Mouse (Mus musculus): Measurements from ENCODE around the gene Pdcd2. TPM values are rescaled to one million over a fixed set of nuclear protein-coding genes. Genes with fewer than 3 reads are reported as not detected.
A peak's percentile ranks its signal among the peaks of the same experiment; 100 is the strongest.
"Not testable (repeated sequence)": the region's sequence is repeated elsewhere in the genome, so short reads cannot be mapped to it uniquely, and the experiment has no call there.

Pdcd2 gene
- 10 to 100 TPM; 14.5 to 16.9 TPM for total RNA-seq (2021)
- long read RNA-seq, experiment 1, transcript Pdcd2-201 (6 exons, 1,120 nt) = major isoform, 11 of 14 reads
- long read RNA-seq, experiment 1, partial matches to known transcripts = 2 of 14 reads
- long read RNA-seq, experiment 1, other reads (novel, unspliced or antisense) = 1 of 14 reads
- long read RNA-seq, experiment 2, transcript Pdcd2-201 (6 exons, 1,120 nt) = major isoform, 7 of 10 reads
- long read RNA-seq, experiment 2, partial matches to known transcripts = 1 of 10 reads
- long read RNA-seq, experiment 2, other reads (novel, unspliced or antisense) = 2 of 10 reads

DNA sequence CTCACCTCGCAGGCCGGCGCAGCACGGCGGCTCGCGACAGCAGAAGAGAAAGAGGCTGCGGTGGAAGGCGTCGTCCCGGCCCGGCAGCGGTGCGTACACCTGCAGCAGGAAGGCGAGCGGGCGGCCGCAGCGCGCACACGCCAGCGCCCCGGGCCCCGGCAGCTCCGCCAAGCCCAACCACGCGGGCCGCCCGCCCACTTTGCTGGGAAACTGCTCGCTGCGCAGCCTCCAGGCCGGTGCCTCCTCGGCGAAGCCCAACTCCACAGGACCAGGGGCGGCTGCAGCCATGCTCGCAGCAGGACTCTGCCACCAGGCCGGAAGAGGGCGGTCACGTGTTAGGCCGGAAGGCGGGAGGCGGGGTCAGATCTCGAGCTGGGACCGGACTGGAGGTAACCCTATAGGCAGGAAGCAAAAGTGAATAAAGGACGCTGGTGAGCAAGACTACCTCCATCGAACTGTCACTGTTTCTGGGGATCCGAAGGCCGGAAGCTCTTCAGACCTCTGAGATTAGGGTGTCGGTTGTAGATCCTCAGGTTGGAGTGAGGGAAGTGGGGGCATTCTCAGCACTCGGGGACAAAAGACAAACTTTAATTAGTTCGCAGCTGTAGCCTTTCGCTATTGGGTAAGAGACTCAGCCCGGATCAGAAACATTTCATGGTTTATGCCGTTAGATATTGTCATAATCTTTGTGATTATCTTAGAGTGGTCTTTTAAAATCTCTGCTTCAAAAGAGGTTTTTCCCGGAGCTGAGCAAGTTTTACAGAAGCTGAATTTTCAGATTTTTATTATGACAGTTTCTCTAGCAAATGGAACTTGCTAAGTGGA is at the start of gene Pdcd2:
TSS of gene Pdcd2 (minus strand) at position 316 of the 825 bp plus-strand sequence.
- DNase-seq = peak; percentile 93

DNA sequence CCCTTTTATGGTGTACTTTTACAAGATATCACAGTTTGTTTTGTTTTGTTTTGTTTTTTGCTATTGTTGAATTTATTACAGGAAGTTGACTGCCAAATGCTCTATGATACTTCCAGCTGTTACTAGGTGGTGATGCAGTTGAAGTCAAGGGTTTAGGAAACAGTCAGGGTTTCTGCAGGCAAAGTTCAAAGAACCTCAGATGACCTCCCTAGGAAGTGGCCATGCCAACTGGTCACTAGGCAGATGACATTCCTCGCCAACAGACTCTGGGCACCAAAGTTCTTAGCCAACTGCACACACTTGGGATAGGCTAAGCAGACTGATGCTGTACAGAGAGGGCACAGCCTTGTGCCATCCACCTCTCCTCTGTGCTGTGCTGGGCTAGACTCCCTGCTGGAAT is 48.0 kb upstream of the Pdcd2 start:
- DNase-seq = peak; percentile 8

DNA sequence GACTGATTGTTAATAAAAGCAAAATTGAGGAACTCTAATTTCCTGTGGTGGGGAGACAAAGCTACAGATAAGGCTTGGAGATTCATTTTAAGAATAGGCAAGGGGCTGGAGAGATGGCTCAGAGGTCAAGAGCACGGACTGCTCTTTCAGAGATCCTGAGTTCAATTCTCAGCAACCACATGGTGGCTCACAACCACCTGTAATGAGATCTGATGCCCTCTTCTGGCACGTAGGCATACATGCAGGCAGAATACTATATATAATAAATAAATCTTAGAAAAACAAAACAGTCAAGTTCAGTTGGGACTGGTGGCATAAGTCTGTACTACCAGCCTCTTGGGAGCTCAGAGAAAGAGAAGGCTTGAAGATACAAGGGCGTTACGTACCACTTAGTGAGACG is 39.8 kb upstream of the Pdcd2 start:
- DNase-seq = no peak

DNA sequence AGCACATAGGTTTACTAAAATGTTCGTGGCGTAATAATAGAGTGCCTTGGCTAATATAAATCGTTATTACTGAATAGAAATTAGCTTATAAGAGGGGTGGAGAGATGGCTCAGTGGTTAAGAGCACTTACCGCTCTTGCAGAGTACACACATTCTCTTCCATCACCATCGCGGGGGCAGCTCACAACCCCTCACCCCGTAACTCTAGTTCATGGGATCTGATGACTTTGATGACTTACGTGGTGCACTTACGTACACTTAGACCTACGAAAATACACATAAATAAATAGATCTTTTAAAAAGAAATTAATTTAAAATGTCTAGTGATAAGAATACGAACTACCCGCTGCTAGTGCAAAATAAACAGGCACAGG is 37.8 kb upstream of the Pdcd2 start:
- no peak for DNase-seq

DNA sequence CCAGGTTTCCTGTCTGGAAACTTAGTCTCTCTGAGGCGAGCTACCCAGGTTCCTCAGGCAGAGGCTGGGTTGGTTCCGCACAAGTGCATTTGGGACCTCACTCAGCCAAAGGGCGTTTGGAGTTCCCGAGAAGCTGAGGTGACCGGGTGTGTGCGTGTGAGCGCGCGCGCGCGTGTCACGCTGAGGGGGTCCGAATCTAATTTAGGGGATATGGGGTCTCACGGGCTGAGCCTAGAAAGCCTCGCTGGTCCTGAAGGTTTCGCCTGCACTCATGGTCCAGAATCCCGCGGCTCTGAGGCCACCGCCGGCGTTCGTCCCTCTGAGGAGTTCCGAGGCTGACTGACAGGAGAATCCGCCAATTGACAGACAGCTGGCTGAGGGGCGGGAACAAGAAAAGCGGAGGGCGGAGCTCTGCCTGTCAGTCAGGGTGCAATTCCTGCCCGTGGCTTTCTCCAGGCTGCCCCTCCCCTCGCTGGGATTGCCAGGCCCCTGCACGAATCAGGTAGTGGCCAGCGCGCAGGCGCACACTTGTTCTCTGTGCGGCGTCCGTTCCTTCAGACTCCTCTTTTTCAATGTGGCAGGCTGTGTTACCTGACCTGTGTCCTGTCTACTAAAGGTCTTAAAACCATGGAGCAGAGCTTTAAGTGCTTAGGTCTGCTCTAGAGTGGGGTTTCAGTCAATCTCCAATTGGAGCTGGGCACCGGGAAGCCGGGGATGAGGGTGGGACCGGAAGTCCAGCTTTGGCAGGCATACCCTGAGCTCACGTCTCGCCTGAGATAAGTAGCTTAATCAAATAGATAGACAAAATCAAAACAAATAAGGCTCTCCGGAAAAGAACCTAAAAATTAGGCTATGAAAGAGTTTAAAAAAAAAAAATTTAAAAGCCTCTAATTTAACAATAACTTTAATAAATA is 37.2 kb upstream of the Pdcd2 start, which contains the start of gene Prdm9:
TSS of gene Prdm9 (minus strand) at position 341 of the 914 bp plus-strand sequence.
- peak; percentile 99 for DNase-seq

DNA sequence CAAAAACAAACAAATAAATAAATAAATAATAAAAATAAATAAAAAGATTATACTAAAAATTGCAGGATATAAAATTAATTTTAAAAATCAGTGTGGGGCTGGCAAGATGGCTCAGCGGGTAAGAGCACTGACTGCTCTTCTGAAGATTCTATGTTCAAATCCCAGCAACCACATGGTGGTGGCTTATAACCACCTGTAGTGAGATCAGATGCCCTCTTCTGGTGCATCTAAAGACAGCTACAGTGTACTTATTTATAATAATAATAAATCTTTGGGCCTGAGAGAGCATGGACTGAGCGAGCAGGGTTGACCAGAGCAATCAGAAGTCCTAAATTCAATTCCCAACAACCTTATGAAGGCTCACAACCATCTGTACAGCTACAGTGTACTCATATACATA is 32.8 kb upstream of the Pdcd2 start:
- DNase-seq = no peak

DNA sequence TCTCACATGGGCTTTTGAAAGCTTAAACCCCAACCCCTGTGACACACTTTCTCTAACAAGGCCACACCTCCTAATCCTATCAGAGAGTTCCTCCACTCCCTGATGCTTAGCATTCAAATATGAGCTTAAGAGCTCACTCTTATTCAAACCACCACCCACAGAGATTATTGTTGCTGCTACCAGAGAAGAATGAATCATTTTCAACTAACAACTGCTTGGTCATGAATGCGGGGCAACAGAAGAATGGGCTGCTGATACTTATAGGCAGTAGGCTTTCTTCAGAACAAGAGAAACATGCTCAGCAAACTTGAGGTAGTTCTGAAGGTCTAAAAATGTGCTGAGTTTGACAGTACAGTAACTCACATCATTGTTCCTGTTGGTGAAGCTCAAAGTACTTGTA is 22.6 kb upstream of the Pdcd2 start:
- DNase-seq = no peak

DNA sequence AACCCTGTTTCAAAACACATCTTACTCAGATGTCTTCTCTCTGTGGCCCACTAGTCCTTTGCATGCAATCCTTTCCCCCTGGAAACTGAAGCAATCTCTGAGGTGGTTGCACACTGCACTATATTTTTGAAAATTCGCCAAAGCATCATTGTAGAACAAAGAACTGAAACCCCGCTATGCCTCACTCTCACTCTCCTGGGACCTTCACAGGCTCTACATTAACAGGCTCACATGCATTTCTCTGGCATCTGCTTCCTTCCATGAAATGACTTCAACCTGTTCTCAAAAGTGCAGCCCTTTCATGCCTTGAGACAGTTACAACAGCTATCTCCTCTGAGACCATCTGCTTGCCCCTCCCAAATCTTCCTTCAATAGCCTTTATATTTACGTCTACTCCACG is 19.3 kb upstream of the Pdcd2 start:
- DNase-seq = no peak

DNA sequence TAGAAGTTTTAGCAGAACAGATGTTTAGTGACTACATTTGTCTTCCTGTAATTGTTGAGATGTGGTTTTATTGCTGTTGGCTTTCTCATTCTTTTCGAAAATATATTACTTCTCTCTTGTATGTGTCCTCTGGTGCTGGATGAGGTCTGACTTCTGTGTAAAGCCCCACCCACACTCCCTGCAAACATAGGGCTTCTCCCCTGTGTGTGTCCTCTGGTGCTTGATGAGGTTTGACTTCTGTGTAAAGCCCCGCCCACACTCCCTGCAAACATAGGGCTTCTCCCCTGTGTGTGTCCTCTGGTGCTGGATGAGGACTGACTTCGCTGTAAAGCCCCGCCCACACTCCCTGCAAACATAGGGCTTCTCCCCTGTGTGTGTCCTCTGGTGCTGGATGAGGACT is 16.8 kb upstream of the Pdcd2 start:
- not testable (repeated sequence) for DNase-seq

DNA sequence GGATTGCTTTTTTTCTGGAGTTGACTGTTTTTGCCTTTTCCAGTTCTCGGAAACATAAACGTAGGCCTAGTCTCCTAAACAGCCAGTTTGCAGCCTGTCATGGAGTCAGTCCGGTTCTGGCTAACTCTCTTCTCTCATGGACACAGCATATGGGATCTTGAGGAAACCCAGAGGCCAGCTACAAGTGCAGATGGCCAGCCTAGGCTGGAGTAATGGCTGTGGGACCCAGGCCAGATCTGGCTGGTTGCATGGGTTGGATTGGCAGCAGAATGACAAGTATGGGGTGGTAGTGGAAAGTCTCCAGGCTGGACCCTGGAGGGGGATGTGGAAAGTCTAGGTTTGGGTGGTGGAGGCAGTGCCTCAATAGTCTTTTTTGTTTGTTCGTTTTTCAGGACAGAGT is 13.2 kb upstream of the Pdcd2 start:
- no peak for DNase-seq

DNA sequence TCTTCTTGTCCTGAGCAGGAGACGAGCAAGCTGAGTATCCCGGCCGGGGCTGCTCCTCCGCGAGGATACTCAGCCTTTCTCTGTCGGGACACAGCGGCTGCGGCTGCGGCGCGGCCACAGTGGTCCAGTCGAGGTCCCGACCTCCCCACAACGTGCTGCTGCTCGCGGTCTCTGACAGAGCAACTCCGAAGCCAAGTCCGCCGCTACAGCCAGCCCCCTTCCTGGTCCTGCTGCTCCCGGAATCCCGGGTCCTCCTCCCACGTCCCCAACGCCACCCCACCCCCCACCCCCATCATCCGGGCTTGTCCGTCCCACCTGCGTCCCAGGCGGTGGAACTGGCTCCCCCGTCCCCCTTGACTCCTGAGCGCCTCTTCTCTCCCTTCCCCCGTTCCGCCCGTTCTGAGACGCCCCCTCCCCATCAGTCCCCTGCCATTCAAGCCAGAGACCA is 9.4 kb upstream of the Pdcd2 start:
- peak; percentile 15 for DNase-seq

DNA sequence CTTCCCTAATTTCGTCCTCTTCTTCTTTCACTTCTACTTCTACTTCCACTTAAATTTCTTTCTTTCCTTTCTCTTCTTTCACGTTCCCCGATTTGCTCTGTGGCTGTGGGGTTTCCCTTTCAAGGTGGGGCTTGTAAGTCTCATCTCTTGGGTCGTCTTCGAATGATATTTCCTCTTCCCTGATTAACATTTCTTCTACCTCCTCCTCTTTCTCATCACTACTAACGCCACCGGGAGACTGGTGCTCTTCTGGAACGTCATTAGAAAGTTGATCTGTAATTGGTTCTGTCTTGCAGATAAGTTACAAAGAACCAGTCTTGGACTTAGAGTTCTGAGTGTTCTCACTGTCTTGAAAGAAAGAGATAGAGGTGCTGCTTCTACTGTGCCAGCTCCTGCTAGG is 8.8 kb upstream of the Pdcd2 start:
- DNase-seq = no peak

DNA sequence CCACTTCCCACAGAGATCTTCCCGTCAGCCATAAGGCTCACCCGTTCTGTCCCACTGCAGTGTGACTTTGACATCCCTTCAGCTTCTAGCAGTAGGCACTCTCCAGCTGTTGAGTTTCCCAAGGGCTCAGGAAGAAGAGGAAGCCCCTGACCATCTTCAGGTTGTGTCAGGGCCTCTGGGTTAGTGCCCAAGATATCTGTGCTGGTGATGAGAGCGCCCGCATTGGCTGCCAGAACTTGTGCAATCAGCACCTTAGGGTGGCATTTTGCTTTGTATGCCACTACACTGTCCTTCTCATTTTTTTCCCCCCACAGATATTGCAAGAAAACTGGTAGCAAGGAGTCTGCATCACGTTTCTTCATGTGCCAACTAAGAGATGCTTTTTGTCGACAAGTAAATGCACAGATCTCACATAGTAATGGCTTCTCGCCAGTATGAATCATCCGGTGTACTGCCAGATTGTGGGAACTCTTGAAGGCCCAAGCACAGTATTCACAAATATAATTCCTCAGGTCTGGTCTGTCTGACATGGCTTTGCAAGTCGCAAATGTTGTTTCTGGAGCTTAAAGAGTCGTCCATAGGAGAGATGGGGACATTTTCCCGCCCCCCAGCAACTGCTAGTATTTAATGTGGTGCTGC is 8.2 kb upstream of the Pdcd2 start:
- DNase-seq = no peak

DNA sequence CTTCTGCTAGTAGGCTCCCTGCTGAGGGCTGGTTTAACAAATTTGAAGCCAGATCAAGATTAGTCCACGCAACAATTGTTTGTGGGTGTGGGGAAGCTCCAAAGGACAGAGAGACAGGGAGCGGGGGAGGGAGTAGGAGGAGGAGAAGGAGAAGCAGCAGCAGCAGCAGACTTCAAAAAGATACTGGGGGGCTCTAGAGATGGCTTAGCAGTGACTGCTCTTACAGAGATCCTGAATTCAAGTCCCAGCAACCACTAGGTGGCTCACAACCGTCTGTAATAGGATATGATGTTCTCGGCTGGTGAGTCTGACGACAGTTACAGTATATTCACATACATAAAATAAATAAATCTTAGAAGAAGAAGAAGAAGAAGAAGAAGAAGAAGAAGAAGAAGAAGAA is 3.0 kb upstream of the Pdcd2 start:
- no peak for DNase-seq

DNA sequence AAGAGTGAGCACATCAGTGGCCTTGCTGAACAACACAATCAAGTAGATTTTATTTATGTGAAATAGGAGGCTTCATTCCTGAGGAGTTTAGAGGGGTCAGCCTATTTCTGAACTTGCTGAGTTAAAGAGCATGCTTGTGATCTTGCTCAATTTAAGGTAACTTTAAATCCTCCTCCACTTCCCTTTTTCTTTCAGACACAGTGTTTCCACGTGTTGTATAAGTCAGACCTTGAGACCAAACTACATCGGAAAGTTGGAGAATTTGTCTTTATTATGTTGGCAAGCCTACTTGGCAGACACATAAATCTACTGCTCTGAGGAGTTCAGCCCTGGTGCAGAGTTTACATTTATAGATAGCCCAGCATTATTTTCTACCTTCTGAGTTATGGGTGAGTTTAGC is 1.8 kb upstream of the Pdcd2 start:
- no peak for DNase-seq

DNA sequence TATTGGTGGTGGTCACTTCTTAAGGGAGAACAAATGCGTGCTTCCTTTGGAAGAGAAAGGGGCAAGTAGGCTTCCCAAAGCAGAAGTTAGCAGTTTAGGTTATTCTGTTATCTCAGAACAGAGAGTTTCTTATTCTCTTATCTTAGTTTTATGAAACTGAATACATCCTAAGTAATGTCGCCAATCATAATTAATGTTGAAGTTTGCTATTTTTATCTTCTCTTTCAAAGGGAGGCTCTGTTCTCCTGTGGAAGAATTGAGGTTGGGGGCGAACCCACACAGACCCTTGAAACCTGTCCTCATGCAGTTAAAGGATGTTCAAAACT is 673 bp upstream of the Pdcd2 start:
- DNase-seq = no peak

DNA sequence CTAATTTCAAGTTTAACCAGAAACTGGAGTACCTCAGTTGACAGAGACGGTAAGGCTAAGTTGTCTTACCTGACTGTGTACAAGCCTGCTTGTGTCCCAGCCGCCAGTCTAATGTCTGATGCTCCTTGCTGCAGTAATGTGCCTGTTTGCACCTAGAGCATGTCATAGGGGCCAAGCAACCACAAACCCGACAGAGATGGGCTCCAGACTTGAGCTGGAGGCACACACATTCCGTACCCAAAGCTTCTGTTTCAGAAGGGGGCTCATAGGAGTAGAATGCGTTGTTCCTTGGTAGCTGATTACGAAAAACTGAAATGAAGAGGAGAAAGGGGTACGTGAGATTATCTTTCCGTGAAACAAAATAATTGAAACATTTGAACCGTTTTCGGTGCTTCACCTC is 797 bp downstream of the Pdcd2 start:
- no peak for DNase-seq

DNA sequence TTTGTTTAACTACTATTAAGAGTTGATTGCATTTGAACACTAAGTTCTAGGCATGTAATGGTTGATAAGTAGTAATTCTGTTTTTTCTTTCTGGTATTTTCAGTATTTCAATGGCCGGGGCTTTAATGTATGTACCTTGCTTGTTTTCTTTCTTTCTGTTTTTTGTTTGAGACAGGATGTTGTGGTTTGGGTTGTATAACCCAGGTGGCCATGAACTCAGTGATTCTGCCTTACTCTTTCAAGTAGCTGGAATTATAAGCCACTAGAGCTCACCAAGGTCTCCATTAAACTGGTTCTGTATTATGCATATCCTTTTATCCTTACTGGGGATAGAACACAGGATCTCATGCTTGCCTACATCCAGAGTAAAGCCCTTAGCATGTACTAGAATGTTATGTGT is 8.3 kb downstream of the Pdcd2 start:
- no peak for DNase-seq

DNA sequence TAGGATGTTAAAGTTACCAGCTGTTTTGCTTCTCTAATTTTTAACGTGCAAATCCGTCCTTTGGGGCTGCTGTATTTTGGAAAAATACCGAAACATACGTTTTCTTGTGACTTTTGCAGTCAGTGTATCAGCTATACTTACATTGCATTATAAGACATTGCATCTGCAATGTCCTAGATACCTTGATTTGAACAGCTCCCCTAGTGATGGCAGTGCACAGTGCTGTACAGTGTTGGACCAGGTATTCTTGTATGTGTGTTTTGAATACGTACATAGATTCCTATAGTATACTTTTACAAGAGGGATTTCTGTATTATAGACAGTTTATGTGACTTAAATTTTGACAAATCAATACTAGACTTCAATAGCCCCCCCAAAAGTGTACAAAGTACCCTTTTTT is 8.9 kb downstream of the Pdcd2 start:
- DNase-seq = no peak

DNA sequence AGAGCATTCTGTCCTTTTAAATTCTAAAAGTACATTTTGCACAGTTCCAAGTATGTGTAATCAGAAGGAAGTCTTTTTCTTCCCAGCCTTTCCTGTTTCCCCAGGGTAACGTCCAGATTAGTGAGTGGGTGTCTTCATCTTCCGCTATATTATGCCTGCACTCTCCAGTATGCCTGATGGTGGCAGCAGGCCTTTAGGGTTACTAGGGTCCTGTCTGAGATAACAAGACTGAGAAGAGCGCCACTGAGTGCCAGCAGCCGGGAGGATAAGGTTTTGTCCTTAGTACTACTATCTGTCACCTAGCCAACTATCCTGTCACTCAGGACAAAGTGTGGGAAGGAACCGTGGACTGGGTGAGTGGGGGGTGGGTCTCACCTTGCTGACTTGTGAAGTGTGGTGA is 9.3 kb downstream of the Pdcd2 start:
- DNase-seq = no peak

DNA sequence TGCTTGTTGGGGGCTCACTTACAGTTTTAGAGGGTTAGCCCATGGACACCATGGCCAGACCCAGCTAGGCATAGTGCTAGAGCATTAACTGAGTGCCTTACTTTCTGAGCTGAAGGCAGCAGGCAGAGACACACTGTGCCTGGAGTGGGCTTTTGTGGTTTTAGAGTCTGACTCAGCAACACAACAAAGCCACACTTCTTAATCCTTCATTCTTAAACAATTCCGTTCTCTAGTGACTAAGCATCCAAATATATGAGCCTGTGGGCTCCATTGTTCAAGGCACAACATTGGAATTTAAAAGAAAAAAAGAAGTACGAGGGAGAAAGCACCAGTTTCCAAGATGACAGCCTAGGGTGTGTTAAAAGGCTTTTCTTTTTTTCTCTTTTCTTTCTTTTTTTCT is 16.4 kb downstream of the Pdcd2 start:
- no peak for DNase-seq

DNA sequence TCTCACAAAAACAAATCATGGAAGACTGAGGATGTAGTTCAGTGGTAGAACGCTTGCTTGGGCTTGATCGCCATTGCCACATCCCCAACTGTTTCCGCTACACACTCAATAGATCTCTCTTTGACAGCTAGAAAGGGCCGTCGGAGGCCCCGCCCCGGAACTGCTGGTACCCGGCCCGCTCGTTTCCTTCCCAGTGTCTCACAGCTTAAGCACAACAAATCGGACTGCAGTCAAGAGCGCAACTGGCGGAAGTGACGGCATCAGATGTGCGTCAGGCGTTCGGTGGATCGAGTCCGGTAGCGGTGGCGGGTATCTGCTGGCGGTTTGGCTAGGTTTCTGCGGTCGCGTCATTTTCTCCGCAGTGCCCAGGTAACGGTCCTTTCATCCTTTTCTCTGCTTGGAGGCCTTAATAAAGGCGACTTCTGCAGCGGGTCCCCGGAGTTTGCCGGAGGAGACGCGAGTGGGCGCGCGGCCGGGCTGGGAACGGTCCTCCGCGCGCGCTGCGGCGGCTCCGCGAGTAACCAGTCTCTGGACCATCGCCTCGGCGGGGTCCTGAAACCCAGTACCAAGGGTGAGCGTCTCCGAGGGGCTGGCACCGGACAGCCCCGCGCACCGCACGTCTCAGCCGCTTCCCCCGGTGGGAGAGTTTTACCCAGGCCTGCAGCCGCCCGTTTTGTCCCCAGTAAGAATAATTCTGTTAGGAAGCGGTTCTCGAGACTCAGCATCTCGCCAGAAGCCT is 27.3 kb downstream of the Pdcd2 start, which contains the start of the genes Psmb1 and Tbp:
TSS of gene Psmb1 (minus strand) at position 96 of the 739 bp plus-strand sequence.
TSS of gene Tbp (plus strand) at position 233 of the 739 bp plus-strand sequence.
- peak; percentile 94 for DNase-seq
